Mouse (Mus musculus) mesoderm, embryonic 11.5 days (tissue): ENCODE results near the gene Pex3.
A peak's percentile ranks its signal among the peaks of the same experiment; 100 is the strongest.

ENCODE experiments used
- DNase-seq: peaks from one replicate; pipeline ENCODE4 v3.0.0-alpha.2; 2012; ENCODE audit warnings: low read depth, low spot score

Pex3 gene

DNA sequence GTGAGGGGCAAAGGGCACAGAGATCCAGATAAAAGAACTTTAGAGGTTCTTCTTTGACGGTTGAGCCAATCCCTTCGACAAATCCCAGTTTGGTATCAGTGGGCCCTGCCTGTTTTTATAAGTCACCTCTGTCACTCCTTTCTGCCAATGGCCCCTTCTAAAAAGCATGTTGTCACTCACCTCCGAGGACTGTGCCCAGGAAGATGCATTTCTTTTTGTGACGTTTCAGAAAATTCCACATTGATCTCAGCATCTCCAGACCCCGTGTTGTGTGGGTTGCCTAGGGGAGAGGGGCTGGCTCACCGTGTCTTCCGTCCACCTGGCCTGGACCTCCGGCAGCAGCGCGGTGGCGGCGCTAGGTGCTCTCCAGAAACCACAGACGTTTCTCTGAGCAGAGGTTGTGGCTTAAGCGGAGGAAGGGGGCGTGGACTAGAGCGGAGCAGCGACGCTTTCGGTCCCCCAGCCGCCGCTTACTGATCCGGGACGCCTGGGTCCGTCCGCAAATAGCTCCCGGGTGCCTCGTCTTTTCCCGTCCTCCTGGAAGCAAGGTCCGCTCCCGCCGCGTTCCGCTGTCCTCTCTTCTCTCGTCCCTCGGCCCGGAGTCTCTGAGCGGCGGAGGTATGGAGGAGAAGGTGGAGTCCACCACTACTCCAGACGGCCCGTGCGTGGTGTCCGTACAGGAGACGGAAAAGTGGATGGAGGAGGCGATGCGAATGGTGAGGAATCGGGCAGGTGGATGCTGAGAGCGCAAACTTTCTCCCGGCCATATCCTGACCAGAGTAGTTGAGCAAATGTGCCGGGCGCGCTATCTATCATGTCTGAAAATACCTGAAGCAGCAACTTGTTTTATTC lies at the start of gene Pex3, which contains the start of gene Adat2:
Gene Pex3, minus strand, starts transcription at position 497 of the 852 bp plus-strand sequence.
Gene Adat2, plus strand, starts transcription at position 249 of the 852 bp plus-strand sequence.
- peak; percentile 93 for DNase-seq

DNA sequence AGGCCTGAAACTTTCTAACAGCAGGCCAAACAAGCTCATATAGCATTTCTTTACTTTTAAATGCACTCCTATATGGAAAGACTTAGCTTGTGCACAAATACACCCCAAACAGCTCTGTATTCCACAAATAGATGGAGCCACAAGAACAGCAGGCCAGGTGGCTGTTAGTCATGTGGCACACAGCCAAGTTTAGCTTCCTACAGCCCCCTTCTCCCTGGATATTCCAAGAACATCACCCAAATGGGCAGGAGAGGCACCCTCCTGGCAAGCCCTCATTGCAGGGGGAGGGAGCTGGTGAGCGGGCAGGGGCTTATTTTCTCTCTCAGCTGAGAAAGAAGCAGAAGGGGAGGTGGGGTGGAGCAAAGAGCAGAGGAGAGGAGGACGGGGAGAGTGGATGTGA lies 48.0 kb upstream of the Pex3 start:
- DNase-seq: no peak

DNA sequence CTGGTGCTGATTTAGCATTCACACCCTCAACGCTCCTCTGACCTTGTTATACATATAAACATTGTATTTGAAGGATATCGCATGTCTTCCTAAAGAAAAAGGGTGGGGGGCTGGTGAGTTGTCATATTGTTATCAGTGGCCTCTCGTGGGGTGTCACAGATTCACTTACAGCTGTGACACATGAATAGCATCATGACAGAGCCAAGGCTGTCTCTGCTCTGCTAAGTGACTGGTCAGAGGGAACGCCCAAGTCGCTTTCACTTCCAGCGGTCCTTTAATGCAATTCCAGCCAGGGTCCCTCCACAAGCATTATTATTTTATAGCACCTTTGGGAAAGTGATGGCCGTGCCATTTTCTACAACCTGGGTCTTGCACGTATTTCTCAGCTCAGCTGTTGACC lies 44.5 kb upstream of the Pex3 start:
- DNase-seq: no peak

DNA sequence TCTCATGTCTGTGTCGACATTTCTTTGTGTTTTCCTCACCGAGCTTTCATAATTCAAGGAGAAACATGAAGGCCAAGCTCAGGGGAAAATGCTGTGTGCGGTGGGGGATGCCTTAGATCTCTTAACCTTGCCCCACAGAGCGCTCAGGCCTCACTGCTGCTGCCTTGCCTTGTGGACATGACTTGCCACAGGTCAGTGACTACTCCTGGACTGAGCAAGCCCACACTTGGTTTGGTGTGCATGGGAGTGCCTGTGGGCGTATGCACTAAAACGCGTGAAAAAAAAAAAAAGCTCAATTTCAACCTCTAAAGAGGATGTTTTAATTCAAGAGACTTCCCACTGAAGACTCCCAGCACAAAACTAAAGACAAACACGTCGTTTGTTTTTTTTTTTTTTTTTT lies 43.9 kb upstream of the Pex3 start:
- no peak for DNase-seq

DNA sequence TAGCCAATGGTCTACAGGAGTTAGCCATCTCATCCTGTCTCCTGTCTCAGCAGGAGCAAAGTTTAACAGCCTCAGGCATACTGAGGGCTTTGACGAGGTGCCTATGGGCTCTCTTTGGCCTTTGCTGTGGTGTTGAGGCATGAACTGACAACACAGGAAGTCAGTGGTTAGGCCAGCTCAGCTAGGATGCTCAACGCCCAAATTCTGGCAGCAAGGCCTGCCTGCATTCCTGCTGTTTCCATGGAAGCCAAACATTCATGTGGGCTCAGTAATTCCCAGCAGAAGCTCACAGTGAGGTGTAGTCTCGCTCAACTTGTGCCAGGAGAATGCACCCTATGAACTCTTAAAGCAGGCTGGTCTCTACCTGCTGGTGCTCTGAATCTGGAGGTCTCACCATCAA lies 43.1 kb upstream of the Pex3 start:
- DNase-seq: peak; percentile 9

DNA sequence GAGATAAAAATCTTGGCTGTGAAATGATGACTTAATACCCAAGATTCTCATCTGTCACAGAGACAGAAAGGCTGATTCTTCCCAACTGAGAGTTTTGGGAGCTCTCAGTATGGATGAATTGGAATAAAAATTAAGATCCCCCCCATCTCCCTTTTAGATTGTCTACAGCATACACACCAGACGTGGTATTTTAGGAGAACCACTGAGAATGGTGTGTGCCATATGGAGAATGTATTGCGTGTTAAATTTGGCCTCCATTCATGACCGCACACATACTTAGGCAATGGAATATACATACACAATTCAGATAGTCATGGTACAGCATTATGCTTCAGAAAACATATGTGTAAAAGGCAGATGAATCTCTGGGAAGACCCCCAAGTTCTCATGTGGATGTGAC lies 40.6 kb upstream of the Pex3 start:
- no peak for DNase-seq

DNA sequence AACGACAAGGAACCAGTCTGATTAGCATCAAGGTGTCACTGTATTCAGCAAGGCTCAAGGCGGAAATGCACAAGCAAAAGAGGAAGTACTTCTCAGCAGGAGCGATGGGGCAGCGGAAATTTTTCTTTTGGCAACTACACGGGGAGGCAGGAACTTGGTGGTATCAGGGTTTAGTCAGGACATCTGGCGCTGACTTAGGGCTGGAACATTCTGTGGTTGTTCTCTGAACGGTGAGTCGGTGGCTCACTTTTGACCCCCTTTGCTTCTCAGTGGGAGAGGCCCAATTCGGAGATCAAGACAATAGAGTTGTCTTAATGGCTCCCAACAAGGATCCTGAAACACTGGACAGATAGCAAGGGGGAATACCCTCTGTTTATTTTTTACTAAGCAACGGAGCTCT lies 39.3 kb upstream of the Pex3 start:
- no peak for DNase-seq

DNA sequence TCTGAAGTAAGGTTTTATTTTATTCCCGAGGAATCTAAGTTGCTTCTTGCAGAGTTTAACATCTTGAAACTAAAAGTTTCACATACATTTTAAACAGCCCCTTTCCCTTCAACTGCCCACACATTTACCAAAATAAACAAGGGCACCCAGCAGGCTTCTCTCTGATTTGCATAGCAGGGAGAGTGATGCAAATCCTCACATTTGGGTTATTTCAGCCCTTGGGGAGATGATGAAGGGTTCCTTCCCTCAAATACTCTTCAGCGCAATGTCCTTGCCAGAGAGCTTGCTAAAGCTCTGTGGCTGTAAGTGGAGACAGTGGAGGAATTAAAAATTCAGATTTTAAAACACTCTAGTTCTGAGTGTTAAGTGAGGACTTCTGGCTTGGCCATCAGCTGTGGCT lies 35.0 kb upstream of the Pex3 start:
- no peak for DNase-seq

DNA sequence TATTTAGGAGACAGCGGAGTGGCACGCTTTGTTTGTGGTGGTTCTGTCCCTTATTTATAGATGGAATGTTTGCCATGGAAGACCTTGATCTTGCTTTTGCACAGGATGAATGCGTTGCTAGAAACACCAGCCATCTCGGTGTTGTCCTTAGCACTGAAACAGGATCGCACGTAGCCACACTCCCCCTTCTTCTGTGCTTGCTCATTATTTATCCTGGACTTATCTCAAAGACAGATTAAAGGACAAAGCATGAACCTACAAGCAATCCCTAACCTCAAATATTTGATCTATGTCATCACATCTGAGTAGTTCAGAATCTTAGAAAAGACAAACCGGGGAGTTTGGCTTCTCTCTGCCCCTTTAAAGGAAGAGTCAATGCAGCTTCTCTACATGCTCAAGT lies 24.2 kb upstream of the Pex3 start:
- DNase-seq: no peak

DNA sequence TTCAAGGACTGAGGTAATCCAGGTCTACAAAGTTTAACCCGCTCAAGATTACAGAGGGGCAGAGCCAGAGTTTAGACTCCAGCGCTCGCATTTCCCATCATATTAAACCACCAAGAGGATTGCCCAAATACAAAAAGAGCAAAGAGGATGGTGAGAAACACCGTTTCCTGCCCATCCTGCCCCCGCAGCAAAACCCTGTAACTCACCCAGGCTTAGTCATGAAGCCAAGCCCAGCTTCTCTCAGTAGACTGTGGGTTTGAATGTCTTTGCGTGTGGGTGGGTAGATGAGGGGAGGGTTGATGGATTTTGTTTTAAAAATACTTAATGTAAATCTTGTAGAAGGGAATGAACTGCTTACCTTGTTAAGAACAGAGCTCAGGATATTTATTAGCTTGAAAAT lies 19.5 kb upstream of the Pex3 start:
- no peak for DNase-seq

DNA sequence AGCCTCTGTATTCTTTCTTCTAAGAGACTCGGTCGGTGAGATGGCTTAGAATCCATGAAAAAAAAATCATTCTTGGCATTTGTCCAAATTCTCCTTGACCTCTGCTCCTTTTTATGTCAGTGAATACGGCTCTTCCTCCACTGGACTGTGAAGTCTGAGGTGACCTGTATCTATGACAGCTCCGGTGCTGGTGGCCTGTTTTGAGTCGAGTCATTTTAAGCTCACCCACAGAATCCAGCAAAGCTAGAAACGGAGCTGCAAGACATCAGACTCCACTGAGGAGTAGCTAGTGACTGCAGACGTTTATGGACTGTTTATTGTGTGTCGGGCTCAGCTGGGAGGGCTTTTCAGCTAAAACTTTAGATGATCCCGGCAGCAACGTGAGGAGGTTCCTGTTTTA lies 19.1 kb upstream of the Pex3 start:
- peak; percentile 15 for DNase-seq

DNA sequence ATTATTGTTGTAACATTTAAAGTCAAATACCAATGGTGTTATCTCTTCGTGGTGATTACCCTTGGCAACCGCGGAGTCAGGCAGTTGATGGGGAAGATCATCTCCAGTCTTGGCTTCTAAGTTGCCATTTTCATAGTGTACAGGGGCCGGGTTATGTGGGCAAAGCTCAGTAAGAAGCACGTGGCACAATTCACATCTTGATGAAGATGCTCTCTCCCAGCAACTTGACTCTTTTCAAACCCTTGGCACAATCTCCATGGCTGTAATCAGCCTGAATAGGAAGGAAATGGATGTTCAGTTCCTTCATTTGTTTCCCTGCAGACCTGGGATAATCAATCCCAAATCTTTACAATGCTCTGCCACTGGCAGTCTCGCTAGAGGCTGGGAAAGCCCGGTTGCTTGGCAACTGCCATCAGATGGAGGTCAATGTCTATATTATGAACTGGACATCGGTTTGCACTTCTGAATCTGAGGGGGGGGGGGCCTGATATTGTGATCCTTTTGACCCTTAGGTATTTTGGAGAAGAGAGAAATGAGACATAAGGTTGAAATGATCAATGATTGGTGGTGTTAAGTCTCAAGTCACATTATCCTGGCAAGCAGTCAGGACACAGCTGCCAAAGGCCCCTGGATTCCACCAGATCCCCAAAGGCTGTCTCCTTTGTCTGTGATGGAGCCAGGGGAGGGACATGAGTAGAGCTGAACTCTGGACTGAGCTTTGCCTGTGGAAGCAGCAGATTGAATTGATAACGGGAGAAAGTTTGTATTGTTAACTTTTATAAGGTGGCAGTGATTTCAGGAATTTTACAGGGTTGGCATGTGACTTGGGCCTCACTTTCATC lies 18.0 kb upstream of the Pex3 start:
- DNase-seq: peak; percentile 48

DNA sequence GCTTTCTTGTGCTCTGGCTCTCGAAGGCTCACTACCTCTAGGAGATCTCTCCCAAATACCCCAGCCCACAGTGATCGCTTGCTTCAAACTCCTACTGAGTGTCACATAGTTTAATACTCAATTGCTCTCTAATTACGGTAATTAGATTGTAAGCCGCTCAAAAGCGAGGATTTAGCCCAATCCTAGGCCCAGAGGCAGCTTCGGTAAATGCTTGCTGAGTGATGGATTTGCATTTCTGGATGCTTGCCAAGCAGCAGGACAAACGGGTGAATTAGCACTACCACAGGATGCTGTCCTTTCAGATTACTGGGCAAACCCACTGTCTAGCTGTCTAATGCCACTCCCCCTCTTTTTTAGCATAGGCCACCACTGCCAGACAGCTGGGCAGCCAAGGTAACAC lies 16.9 kb upstream of the Pex3 start:
- DNase-seq: peak; percentile 13

DNA sequence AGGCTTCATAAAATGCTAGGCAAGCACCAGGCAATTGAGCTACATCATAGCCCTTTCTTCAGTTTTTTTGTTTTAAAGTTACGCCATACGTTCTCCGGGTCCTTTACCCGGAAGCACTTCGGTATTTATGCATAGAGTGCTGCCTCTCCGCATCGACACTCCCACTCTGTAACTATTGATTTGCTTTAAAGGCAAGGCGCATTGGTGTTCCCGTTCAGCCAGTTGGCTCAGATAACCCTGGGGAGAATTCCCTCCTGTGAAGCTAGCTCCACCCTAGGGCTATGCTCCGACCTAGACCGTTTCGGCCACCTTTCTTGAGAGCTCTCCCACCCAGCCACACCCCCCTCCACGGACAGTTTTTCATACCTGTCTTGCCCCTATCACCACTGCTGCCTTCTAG lies 13.5 kb upstream of the Pex3 start:
- no peak for DNase-seq

DNA sequence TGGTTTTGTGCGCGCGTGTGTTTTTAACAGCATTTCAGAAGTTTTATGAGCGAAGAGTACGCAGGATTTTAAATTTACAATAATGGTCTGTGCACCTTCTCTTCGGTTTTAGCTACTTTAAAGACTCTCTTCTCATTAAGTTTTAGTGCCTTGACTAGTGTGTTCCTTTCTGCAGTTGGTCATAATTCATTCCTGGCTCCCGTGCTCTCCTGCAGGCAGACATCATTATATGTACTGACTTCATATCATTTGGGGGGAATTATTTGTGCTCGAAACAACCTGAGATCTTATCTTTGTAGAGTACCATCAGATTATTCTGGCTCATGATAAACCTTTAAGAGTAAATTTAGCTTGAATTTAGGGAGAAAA lies 12.1 kb upstream of the Pex3 start:
- DNase-seq: no peak

DNA sequence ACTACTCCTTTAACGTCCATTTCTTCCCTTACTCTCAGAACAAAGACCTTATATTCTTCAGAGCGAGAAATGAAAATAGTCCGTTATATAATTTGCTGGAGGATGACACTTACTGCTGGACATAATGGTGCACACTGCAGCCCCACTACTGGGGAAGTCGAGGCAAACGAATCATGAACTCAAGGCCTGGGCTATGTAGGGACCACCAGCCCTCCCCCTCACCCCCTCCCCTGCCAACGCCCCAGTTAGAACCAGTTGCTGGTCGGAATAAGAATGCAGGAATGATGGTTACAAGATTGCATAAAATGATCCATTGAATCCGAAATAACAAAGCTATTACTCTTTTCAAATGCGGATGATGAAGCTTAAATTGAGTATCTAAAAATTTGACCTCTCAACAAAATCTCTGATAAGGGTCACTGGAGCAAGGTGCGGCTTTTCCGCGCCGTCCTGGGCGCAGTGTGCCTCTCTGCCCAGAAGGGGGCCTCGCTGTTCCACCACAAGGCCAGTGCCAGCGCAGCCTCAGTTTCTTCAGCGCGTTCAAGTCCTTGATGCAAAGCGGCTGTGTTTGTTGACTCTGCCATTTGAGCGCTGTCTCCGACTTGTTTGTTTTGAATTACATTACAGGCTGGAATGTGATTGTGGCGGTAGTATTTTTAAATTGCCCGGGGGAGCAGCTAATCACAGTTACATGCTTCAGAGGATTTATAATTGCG lies 11.6 kb upstream of the Pex3 start:
- peak; percentile 77 for DNase-seq

DNA sequence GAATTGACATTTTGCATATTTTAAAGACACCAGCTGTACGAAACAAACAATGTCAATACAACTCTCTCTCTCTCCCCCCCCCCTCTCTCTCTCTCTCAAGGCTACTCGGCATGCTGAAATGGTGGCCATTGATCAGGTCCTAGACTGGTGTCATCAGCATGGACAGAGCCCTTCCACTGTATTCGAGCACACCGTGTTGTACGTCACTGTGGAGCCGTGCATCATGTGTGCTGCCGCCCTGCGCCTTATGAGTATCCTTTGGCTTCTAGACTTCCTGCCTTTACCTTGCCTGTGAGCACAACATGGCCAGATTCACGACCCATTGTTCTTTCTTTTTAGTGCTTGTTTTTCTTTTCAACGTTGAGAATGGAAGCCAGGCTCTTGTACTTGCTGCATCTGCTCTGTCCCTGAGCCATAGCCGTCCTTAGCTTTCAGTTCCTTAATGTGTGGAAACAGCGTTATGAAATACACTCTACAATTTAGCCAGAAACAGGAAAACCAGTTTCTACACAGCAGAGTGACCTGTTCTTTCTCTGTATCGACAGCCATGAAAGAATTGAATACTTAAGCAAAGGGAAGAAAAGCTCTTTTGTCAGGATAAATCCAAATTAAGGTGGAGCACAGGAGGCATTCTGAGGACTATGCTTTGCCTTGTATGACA lies 7.2 kb upstream of the Pex3 start:
- DNase-seq: no peak

DNA sequence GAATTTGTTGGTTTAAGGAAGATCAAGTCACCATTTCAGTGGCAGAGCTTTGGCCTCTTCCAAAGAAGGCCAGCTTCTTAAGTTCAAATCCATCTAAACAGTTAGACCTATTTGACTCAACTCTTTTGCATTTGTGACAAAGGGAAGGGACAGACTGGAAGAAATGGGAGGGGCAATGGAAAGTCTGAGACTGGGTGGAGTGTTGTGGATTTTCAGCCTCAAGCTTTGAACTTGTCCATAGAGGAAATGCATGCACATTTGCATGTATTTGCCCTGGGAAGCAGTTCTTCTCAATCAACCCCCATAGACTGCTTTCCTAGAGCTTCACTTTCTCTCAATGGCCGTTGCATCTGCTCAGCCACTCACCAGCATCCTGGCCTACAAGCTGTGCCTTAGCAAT lies 1.4 kb upstream of the Pex3 start:
- DNase-seq: no peak

DNA sequence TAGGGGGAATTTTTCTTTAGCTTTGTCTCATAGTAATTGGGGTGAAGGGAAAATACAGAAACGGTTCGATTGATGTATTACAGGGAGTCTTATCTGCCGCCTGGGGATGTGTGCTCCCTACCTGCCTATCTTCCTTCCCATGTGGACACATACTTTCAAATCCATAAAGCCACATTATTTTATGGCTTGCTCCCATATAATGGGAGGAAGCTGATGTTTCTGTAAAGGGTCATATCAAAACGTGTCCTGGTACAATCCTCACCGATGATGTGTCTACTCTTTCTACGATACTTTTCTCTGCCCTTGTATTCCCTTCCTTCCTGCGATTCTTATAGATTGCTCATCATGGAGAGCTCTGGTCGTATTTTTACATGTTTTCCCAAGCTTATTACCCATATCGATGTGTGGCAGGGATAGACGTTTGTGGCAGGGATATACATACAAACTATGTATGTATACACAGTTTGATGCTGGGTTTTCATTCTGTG lies 600 bp upstream of the Pex3 start:
- DNase-seq: no peak

DNA sequence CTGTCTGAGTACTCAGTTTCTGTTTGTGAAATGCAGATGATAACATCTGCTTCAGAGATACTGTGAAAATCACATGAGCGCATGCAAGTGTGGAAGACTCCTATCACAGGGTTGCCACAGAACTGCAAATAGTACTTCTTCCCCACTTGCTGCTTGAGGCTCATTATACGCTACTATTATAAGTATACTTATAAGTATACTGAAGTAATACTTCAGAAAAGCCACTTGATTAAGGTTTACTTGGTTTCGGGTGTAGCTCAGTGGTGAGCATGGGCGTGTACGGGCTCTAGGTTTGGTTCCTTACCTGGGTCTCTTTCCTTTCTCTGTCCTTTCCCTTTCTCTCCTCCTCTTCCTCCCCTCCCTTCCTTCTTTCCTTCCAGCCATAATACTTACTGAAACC lies 11.2 kb downstream of the Pex3 start:
- DNase-seq: no peak

DNA sequence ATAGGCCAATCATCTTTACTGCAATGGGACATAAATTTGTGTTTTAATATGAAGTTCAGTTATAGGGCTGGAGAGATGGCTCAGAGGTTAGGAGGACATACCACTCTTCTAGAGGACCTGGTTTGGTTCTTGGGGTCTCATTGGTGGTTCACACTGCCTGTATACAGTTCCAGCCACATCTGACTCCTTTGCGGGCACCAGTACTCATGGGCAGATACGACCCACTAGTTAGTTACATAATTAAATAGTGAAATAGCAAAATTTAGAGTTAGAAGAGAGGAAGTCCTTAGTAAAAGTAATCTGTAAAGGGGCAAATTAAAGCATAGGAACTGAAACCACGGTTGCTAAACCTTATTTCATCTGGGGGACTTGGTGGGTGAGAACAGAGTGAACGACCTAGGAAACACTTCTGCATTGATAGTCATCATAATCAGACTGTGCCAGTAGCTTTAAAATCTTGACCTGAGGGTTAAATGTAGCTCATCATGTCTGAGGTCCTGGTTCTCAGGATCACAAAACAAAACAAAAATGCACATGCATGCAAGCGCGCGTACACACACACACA lies 13.1 kb downstream of the Pex3 start:
- DNase-seq: no peak
